Mouse (Mus musculus) embryonic stem cell, embryonic (primary cell): ENCODE measurements at regions not wholly inside any gene's neighbourhood (a gene's known extent, or its start where the extent isn't known, plus 50 kb on each side); places are given as distances from the start of the nearest gene placed in this dataset.

Source experiments
- CTCF ChIA-PET, 4 experiments: fragments of 300-600 bp in 2 of 4; fragments of 350-600 bp in 2 of 4; sonication (Branson Sonifier 250); formaldehyde crosslinking; loops; one replicate each; lab custom pipeline; 2022; ENCODE audit warnings: inconsistent platforms in 2 of 4; lab: Charles Lee
- POLR2A ChIA-PET, 4 experiments: fragments of 300-600 bp in 2 of 4; fragments of 350-600 bp in 2 of 4; sonication (Branson Sonifier 250); formaldehyde crosslinking; loops; one replicate each; lab custom pipeline; 2022; ENCODE audit warnings: antibody characterized with exemption in 4 of 4, inconsistent platforms in 1 of 4; lab: Charles Lee

- POLR2A ChIA-PET = interaction anchor here in 1 of 4 experiments (0.5 kb wide), 1 partner anchor 574 kb away, joined by 3 read pairs; no protein-coding TSS in a partner anchor
- CTCF ChIA-PET = interaction anchor here in 2 of 4 experiments (0.6 kb wide), 2 partner anchors 16 to 55 kb away, joined by 3 read pairs; no protein-coding TSS in a partner anchor
Measured at GRCm38 (mm10) chr4:131212711-131213110, 268.5 kb downstream of the Matn1 start.

- ChIA-PET POLR2A (no interaction called here), CTCF (interaction anchor here in 1 of 4 experiments (1.2 kb wide), 1 partner anchor 48 kb away, joined by 4 read pairs; no protein-coding TSS in a partner anchor)
Measured at GRCm38 (mm10) chr4:131215682-131216081, 271.5 kb downstream of the Matn1 start.

GRCm38 (mm10) chr4:131216361-131216760 lies 272.2 kb downstream of the Matn1 start:
- ChIA-PET POLR2A (no interaction called here), CTCF (interaction anchor here in 1 of 4 experiments (1.2 kb wide), 1 partner anchor 49 kb away, joined by 4 read pairs; no protein-coding TSS in a partner anchor)

- POLR2A ChIA-PET = no interaction called here
- CTCF ChIA-PET = no interaction called here
Measured at GRCm38 (mm10) chr4:131217083-131217482, 272.9 kb downstream of the Matn1 start.

DNA sequence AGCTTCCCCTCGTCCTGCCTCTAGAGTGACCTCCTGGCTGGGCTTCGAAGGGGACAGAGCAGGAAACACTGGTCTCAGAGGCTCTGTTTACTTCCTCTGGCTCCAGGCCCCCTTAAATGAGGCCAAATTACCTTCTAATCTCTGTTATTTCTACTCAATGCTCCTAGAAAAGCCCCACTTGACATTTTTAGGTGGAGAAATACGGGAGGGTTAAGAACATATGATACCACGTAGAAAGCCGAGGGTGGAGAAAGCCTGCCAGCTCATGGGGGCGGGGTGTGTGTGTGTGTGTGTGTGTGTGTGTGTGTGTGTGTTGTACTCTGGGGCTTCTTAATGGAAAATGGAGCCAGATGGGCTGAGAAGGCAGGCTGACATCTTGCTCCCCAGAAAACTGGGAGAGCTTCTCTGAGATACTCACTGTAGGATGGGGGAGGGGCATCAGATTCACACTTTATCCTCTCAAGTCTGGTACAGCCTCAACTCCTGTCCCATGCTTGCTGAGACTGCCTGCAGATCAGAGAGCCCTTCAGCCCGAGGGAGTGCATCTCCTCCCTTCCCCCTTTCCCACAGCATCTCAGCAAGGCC lies 273.5 kb downstream of the Matn1 start:
- POLR2A ChIA-PET = interaction anchor here in 1 of 4 experiments (0.6 kb wide), 2 partner anchors 35 to 101 kb away, joined by 3 to 4 read pairs; no protein-coding TSS in a partner anchor
- CTCF ChIA-PET = no interaction called here

DNA sequence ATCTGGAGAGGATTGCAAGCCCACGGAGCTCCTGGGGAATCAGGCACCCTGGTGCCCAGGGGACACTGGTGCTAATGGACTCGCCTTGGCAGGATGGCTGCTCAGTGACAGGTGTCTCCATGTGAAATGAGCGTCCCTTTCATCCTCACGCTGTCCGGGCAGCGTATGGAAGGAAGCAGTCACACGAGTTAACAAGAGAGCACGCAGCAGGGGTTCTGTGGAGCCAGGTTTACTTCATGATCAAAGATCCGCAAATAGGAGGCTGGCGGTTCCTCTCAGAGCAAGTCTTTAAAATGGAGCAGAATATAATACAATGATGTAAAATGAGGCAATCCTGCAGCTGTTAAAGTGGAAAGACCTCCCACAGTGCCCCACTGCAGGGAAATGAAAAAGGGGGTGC lies 276.8 kb downstream of the Matn1 start:
- POLR2A ChIA-PET = interaction anchor here in 2 of 4 experiments (0.7 to 1.4 kb wide), 3 partner anchors 8 to 69 kb away, joined by 3 to 5 read pairs (median 4); no protein-coding TSS in a partner anchor

DNA sequence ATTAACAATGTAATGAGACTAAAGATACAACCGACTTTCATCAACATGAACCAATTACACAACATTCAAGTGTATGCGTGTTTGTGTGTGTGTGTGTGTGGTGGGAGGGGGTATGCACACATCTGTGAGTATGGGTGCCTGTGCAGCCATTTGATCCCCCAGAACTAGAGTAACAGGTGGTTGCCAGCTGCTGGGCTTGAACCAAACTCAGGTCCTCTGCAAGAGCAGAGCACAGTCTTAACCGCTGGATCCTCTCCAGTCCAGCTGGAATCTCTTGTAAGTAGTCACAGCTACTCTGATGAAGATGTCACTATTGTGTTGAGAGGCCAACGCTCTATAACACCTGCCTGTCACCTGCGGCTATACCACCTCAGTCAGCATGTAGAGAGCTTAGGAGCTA lies 286.2 kb downstream of the Matn1 start:
- ChIA-PET CTCF (interaction anchor here in 2 of 4 experiments (1.2 to 1.4 kb wide), 3 partner anchors 10 to 270 kb away, joined by 3 to 9 read pairs (median 3); no protein-coding TSS in a partner anchor), POLR2A (no interaction called here)

More for the DNA sequence above, 276.8 kb downstream of the Matn1 start:
- CTCF ChIA-PET = interaction anchor here in 2 of 4 experiments (0.6 to 1.8 kb wide), 5 partner anchors 10 to 840 kb away, joined by 3 to 9 read pairs (median 3); no protein-coding TSS in a partner anchor

- ChIA-PET POLR2A (interaction anchor here in 3 of 4 experiments (0.5 to 1.2 kb wide), 3 partner anchors 22 to 995 kb away, joined by 3 to 8 read pairs (median 3); no protein-coding TSS in a partner anchor), CTCF (interaction anchor here in 2 of 4 experiments (0.7 to 1.5 kb wide), 4 partner anchors 16 to 607 kb away, joined by 3 to 4 read pairs (median 3); partner anchors contain the start of gene Mecr (in 1 of the 2))
Measured at GRCm38 (mm10) chr4:131236611-131237031, 292.4 kb downstream of the Matn1 start.

- ChIA-PET POLR2A (interaction anchor here in 1 of 4 experiments (1.1 kb wide), 1 partner anchor 127 kb away, joined by 5 read pairs; no protein-coding TSS in a partner anchor), CTCF (interaction anchor here in 3 of 4 experiments (0.5 to 1.9 kb wide), 5 partner anchors 15 to 278 kb away, joined by 3 to 6 read pairs (median 5); no protein-coding TSS in a partner anchor)
Measured at GRCm38 (mm10) chr4:131238591-131238990, 294.4 kb downstream of the Matn1 start.

- ChIA-PET POLR2A (interaction anchor here in 1 of 4 experiments (1.1 kb wide), 2 partner anchors 126 to 1070 kb away, joined by 3 to 5 read pairs; no protein-coding TSS in a partner anchor), CTCF (interaction anchor here in 3 of 4 experiments (0.5 to 1.9 kb wide), 5 partner anchors 15 to 279 kb away, joined by 3 to 6 read pairs (median 5); no protein-coding TSS in a partner anchor)
Measured at GRCm38 (mm10) chr4:131239132-131239531, 294.9 kb downstream of the Matn1 start.

DNA sequence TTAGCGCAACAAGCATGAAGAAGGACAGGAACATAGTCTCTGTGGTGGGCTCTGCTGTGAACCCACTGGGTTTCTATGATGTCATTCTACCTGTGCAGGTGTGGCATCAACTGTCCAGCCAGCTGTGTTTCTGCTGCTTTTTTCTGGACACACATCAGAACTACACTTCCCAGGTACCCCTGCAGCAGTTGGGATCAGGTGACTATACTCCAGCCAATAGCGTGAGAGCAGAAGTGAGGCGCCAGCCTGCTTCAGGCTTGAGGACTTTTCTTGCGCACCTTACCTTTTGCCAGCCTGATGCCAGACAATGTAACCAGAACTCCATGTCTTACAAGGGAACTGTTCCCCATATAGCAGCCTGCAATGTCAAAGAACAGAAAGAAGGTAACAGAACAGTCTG lies 296.3 kb downstream of the Matn1 start:
- CTCF ChIA-PET = interaction anchor here in 2 of 4 experiments (0.5 to 1.9 kb wide), 2 partner anchors 280 to 358 kb away, joined by 4 to 6 read pairs; no protein-coding TSS in a partner anchor
- POLR2A ChIA-PET = no interaction called here

- POLR2A ChIA-PET = interaction anchor here in 1 of 4 experiments (0.7 to 1.8 kb wide), 5 partner anchors 10 to 122 kb away, joined by 3 to 10 read pairs (median 3); no protein-coding TSS in a partner anchor
- CTCF ChIA-PET = interaction anchor here in 3 of 4 experiments (0.5 to 2.3 kb wide), 8 partner anchors 10 to 503 kb away, joined by 3 to 7 read pairs (median 3); no protein-coding TSS in a partner anchor
Measured at GRCm38 (mm10) chr4:131242250-131242649, 298.1 kb downstream of the Matn1 start.

GRCm38 (mm10) chr4:131243744-131244387 lies 299.7 kb downstream of the Matn1 start:
- POLR2A ChIA-PET = interaction anchor here in 1 of 4 experiments (0.6 to 1.0 kb wide), 4 partner anchors 8 to 284 kb away, joined by 3 to 4 read pairs (median 4); no protein-coding TSS in a partner anchor
- CTCF ChIA-PET = interaction anchor here in 3 of 4 experiments (0.6 to 1.1 kb wide), 5 partner anchors 109 to 591 kb away, joined by 3 to 6 read pairs (median 3); no protein-coding TSS in a partner anchor

GRCm38 (mm10) chr4:131252602-131253442 lies 308.6 kb downstream of the Matn1 start:
- POLR2A ChIA-PET = interaction anchor here in 2 of 4 experiments (0.6 to 2.3 kb wide), 5 partner anchors 9 to 35 kb away, joined by 3 to 10 read pairs (median 3); no protein-coding TSS in a partner anchor
- CTCF ChIA-PET = interaction anchor here in 2 of 4 experiments (0.8 to 1.4 kb wide), 7 partner anchors 11 to 293 kb away, joined by 3 to 4 read pairs (median 4); no protein-coding TSS in a partner anchor

DNA sequence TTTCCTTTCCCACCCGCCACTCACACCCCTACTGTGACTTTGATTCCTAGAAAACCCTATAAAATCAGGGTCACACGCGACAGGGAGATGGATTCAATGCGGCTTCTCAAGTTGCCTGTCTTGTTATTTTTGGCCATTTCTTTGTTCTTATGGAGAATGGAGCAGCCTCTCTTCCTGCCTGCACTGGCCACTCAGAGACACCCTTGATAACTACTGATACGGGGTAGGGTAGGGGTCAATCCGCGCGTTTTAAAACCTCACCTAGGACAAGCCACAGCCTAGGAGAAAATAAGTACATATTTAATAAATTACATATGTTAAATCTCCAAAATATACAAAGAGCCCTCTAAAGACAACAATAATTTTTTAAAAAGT lies 309.2 kb downstream of the Matn1 start:
- ChIA-PET POLR2A (interaction anchor here in 1 of 4 experiments (2.3 kb wide), 1 partner anchor 11 kb away, joined by 10 read pairs; no protein-coding TSS in a partner anchor), CTCF (interaction anchor here in 2 of 4 experiments (1.0 to 2.1 kb wide), 4 partner anchors 177 to 293 kb away, joined by 3 to 12 read pairs (median 6); no protein-coding TSS in a partner anchor)

GRCm38 (mm10) chr4:131254243-131254642 lies 310.1 kb downstream of the Matn1 start:
- ChIA-PET POLR2A (interaction anchor here in 1 of 4 experiments (0.7 kb wide), 1 partner anchor 248 kb away, joined by 4 read pairs; no protein-coding TSS in a partner anchor), CTCF (interaction anchor here (0.6 to 2.1 kb wide), 13 partner anchors 8 to 440 kb away, joined by 3 to 12 read pairs (median 4); no protein-coding TSS in a partner anchor)

DNA sequence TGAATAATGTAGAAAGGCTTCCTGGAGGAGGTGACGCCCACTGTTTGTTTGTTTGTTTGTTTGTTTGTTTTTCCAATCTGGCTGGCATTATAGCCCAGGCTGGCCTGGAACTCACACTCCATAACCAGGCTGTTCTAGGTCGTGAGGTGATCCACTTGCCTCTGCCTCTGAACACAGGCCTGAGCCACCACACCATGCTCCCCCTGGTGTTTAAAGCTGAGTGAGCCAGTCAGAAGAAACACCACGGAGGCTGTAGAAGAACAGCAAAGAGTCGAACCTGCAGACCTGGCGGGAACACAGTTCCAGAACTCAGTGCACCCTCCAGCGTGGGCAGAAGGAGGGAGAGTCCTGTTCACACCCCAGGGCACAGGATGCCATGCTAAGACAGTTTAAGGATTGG lies 310.5 kb downstream of the Matn1 start:
- POLR2A ChIA-PET = no interaction called here
- CTCF ChIA-PET = interaction anchor here in 3 of 4 experiments (0.6 to 2.1 kb wide), 15 partner anchors 9 to 439 kb away, joined by 3 to 12 read pairs (median 3); no protein-coding TSS in a partner anchor
